Mouse (Mus musculus) layer of hippocampus, postnatal 10 days (tissue): ENCODE results near the gene Zg16. TPM values are rescaled to one million over a fixed set of nuclear protein-coding genes. Genes with fewer than 3 reads are reported as not detected.

Experiments
- DNase-seq, 2 experiments: peaks; one replicate each; pipeline ENCODE4 v3.0.0; 2021; ENCODE audit warnings: low spot score in 2 of 2
- total RNA-seq, 2 experiments: library from RNA; stranded (reverse); gene quantifications; 2 replicates each; pipeline ENCODE4 v1.2.3; 2021

Gene Zg16
- total RNA-seq, 2 experiments from 2014 or later, result not detected

GRCm38 (mm10) chr7:127021563-127022527 lies 65.3 kb downstream of the Zg16 start:
- DNase-seq, result no peak

GRCm38 (mm10) chr7:127020901-127021562 lies 66.1 kb downstream of the Zg16 start, which contains the start of the genes Gm42742 and Prrt2:
TSS of gene Gm42742 (minus strand) at chr7:127021097.
TSS of gene Prrt2 (minus strand) at chr7:127021211.
- peak; percentile 62 to 72 for DNase-seq

GRCm38 (mm10) chr7:127020491-127020890 lies 66.6 kb downstream of the Zg16 start:
- no peak for DNase-seq

DNA sequence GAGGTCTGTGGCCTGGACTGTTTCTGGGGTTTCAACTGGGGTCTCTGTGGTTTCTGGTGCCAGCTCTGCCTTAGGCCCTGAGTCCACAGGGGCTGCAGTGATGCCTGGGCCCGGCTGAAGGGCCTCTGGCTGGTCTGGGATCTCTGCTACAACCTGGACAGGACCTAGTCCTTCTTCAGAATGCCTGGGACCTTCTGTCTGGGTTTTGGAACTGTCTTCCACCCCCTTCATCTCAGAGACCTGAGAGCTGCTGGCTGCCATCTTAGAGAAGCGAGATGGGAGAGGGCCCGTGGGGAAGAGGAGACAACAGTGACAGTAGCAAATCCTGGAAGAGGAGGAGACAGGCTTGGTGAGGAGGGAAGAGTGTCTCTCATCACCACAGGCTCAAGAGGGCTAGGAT lies 67.1 kb downstream of the Zg16 start:
- DNase-seq, result no peak

DNA sequence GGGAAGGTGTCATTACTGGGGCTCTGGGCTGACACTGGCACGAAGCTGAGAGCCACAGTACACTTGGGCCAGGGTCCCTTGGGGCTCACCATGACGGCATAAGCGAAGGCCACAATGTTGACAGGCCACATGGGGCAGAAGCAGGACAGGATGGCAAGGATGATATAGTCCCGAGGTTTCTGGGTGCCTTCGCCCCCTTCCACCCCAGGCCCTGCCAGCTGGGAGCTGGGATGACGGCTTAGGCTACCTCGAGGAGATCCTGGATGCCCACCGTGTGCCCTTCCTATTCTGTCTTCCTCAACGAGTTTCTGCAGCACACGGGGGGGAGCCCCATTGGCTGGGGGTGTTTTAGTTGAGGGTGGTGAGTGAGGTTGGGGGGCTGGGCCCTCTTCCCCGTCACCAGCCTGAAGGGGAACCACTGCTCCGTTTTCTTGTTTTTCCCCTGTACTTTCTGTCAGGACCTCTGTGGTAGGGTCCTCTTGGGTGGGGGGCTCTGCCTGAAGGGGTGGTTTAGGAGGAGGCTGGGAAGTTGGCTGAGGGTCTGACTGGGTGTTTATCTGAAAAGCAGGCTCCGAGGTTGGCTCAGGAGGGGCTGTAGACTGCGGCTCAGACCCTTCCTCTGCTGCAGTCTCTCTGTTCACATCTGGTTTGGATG lies 67.7 kb downstream of the Zg16 start:
- DNase-seq, result no peak

GRCm38 (mm10) chr7:127018416-127019305 lies 68.5 kb downstream of the Zg16 start:
- DNase-seq, result no peak

DNA sequence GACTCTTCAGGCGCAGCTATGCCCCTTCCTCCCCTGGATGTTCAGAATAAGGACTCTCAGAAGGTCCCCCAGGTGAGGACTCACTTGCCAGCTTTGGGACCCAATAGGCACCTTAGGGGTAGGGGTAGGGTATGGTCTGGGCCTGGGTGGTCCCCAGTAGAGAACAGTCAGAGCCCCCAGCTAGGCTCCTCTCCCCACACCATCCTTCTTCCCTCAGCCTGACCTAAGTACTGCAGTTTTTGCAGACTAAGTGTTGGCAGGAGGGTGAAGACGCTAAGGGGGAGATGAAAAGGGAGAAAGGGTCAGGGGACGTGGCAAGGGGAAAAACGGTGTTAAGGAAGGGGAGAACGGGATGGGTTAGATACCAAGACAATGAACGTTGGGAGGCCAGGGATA lies 69.2 kb downstream of the Zg16 start:
- DNase-seq, result no peak

DNA sequence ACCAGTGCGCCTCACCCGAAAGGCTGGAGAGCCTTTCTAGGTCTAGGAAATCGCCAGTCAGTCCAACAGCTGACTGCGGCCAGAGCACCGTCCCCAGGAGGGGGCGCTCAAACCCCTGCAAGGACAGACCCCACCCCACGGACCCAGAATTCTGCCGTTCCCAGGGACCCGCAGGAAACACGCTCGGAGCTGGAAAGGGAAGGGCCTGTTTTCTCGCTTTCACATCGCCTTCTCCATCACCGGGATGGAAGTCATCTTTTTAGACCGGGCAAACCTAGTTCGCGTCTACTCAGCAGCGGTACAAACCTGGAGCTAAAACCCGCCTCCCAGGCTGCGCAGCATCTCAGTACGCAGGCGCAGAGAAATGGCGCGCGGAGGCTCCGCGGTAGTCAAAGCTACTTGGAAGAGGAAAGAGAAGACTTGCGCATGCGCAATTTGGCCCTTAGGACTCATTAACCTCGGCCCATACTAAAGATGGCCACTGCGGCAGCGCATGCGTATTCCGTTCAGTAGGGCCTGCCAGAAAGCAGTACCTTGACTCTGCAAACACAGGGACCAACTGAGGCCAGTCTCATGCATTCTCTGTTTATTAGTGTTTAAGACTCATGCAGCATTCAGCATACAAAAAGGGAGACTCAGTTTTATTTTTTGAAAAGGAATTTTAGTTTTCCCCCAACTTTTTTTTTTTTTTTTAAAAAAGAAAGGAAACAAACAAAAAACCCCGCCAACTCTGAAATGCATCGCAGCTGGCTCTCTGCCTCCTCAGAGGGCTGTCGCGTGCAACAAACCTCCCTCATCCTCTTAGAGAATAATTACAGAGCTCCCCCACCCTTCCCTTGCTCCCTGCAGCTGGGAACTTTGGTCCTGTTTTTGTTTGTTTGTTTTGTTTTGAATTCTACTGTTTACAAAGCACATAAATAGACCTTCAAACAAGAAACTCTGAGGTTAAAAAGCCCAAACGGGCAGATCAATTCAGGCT lies 69.9 kb downstream of the Zg16 start, which contains the start of gene Pagr1a:
Gene Pagr1a, minus strand, starts transcription at position 382 of the 979 bp plus-strand sequence.
- peak; percentile 96 to 98 for DNase-seq

DNA sequence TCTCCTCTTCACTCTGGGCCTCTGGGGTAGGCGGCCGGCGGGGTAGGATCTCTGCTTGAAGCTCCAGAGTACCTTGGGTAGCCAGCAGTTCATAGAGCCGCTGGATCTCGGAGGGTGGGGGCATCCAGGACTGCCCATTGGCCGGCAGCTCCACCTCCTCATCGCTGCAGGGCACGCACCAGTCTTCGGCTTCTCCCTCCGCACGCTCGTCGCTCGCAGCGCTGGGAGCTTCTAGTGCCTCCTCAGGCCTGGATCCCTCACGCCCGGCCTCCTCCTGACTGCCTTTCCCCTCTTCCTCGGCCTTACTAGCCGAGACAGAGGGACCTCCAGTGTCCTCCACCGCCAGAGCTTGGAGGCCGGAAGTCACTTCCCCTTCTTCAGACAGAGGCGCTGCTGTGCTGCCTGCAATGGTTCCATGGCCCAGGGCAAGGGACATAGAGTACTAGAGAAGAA lies 70.6 kb downstream of the Zg16 start:
- no peak for DNase-seq

DNA sequence TGATC lies 70.8 kb downstream of the Zg16 start, which contains the start of gene Pagr1b:
Gene Pagr1b, minus strand, starts transcription at position 4 of the 5 bp plus-strand sequence.
- no peak for DNase-seq

- no peak for DNase-seq
Observed at GRCm38 (mm10) chr7:127016081-127016480, 71.0 kb downstream of the Zg16 start.

DNA sequence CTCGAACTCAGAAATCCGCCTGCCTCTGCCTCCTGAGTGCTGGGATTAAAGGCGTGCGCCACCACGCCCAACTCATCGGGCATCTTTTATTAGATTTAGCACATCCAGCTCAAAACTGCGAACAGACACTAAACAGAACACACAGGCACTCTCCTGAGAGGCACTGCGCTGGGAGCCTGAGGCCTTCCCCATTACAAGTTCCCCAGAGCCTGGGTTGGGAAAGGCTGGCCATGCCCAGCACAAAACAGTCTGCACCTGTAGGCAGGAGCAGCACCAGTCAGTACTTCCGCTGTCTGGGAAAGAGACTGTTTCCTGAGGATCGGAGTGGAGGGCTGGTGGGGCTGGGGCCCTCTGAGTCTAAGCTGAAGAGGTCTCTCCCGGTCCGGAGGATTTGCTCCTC lies 72.1 kb downstream of the Zg16 start:
- DNase-seq, result no peak

DNA sequence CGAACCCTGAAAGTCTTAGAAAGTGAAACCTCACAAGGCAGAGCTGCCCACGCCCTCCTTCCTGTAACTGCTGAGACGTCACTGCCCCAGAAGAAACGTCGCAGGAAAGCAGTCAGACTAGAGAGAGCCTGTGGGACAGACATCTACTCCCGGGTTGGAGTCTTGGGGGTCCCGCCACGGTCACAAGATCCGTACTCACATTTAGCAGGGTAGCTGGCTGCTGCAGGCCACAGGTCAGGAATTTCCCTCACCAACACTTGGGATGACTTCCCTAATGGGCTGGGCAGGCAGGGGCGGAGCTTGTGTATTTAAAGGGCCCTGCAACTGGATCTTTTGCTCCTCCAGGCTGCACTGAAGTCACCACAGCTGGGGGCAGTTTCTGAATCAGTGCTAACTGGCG lies 72.8 kb downstream of the Zg16 start, which contains the start of gene Mvp:
Gene Mvp, minus strand, starts transcription at position 302 of the 400 bp plus-strand sequence.
- no peak for DNase-seq

DNA sequence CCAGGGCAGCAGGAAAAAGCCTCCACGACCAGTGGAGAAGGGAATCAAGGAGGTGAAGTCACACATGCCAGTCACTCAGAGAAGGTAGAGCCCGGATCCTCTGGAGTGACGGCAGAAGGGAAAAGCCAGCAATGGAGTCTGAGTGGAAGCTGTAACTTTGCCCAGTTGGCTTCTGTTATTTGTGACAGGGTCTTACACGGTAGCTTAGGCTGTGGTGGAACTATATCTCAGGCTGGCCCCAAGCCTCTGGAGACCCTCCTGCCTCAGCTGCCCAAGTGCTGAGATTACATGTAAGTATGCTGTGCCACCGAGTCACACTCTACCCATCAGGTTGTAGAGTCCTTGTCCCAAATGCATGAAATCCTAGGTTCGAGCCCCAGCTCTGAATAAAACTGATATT lies 73.7 kb downstream of the Zg16 start:
- no peak for DNase-seq

GRCm38 (mm10) chr7:127012845-127013244 lies 74.3 kb downstream of the Zg16 start:
- no peak for DNase-seq

DNA sequence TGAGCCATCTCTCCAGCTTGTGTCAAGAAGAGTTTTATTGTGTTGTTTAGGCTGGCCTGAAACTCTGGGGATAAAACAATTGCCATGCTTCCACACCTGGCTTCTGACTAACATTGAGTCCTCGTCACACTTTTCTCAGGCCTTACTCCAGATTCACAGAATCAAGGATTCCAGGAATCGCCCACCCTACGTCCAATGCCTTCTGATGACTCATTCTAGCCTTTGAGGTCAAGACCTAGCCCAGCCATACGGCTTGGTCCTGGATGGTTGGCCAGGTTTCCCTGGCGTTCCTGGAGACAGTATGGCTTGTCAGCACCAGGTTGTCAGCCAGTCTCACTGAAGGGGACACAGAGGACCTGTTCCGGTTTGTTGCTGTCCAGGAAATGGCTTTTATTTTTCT lies 74.8 kb downstream of the Zg16 start:
- no peak for DNase-seq

- DNase-seq, result no peak
Observed at GRCm38 (mm10) chr7:127011717-127012116, 75.4 kb downstream of the Zg16 start.

- no peak for DNase-seq
Observed at GRCm38 (mm10) chr7:127011051-127011450, 76.1 kb downstream of the Zg16 start.

- peak in 1 of 2 experiments; percentile 20 for DNase-seq
Observed at GRCm38 (mm10) chr7:127009307-127010085, 77.6 kb downstream of the Zg16 start.
